Mouse (Mus musculus) forebrain, embryonic 13.5 days (tissue): ENCODE data around the gene Olfml1. TPM values are rescaled to one million over a fixed set of nuclear protein-coding genes. Genes with fewer than 3 reads are reported as not detected.

ENCODE experiments used
- ATAC-seq: fragments of 200-750 bp; cut with Nextera tagmentation; 2 replicates; pipeline ENCODE4 v1.8.0; 2017
- H3K27ac ChIP-seq: fragments of 300-500 bp; sonication (generic); 2 replicates; pipeline ENCODE4 v1.5.1; 2015; ENCODE audit warnings: inconsistent platforms, mild to moderate bottlenecking, moderate library complexity
- H3K27me3 ChIP-seq: fragments of 300-500 bp; sonication (generic); 2 replicates; pipeline ENCODE4 v1.6.1; 2015; ENCODE audit warnings: mild to moderate bottlenecking, inconsistent platforms
- H3K36me3 ChIP-seq: fragments of 300-500 bp; sonication (generic); 2 replicates; pipeline ENCODE4 v1.6.1; 2015; ENCODE audit warnings: mild to moderate bottlenecking, inconsistent platforms; ENCODE audit not compliant: poor library complexity, severe bottlenecking
- H3K4me1 ChIP-seq: fragments of 300-500 bp; sonication (generic); 2 replicates; pipeline ENCODE4 v1.6.1; 2015; ENCODE audit warnings: inconsistent platforms
- H3K4me2 ChIP-seq: fragments of 300-500 bp; sonication (generic); 2 replicates; pipeline ENCODE4 v1.6.1; 2015; ENCODE audit warnings: inconsistent platforms, mild to moderate bottlenecking, moderate library complexity
- H3K4me3 ChIP-seq: fragments of 300-500 bp; sonication (generic); 2 replicates; pipeline ENCODE4 v1.5.1; 2015; ENCODE audit warnings: mild to moderate bottlenecking, inconsistent platforms
- H3K9ac ChIP-seq: fragments of 300-500 bp; sonication (generic); 2 replicates; pipeline ENCODE4 v1.6.1; 2015; ENCODE audit warnings: mild to moderate bottlenecking, inconsistent platforms
- H3K9me3 ChIP-seq: fragments of 300-500 bp; sonication (generic); replicated peaks from 2 replicates; pipeline ENCODE4 v1.6.1; 2016; ENCODE audit warnings: inconsistent platforms
- WGBS: fragments of 180-500 bp; shearing (Covaris S2); methylation state at CpG from one replicate; pipeline ENCODE4 v1.1.7; 2015; 5-methylcytosine and 5-hydroxymethylcytosine counted together
- polyA plus RNA-seq: library from polyadenylated mRNA; unstranded; fragments of >200 nt; fragmentation: Nextera tagmentation; extraction: Ambion mirVana; gene quantifications from 2 replicates; pipeline ENCODE4 v1.2.1, GENCODE M21; 2015

The Olfml1 gene
- polyA plus RNA-seq, 1 experiment from 2014 or later: 1.9 TPM

DNA sequence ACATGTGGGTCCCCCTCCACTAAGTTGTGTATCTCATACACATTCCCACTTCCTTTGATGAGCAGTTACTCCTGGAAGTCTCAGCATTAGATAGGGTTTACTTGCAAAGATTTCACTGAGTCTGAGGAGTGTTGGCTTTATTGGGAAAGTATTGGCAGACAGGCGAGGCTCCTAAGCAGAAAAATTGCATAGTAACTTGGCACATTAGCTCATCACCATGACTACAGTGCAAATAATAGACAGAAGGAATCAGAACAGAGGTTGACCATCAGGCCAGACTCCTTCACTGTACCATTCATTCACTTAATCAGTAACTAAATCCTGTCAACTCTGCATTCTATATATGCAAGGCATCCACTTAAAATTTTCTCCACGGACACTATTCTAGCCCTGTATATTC, 6.6 kb upstream of the Olfml1 start:
- Histone ChIP-seq H3K9me3 (no peaks in the 10 kb centered on the region), H3K27ac (no peak overlapping the region), H3K4me1 (no peaks in the 10 kb centered on the region), H3K36me3 (no peaks in the 10 kb centered on the region), H3K27me3 (no peaks in the 10 kb centered on the region), H3K4me2 (no peak overlapping the region), H3K9ac (no peak overlapping the region), H3K4me3 (no peak overlapping the region)
- no peak for ATAC-seq
- WGBS: 77% methylated on average over 2 of the region's 2 CpGs

DNA sequence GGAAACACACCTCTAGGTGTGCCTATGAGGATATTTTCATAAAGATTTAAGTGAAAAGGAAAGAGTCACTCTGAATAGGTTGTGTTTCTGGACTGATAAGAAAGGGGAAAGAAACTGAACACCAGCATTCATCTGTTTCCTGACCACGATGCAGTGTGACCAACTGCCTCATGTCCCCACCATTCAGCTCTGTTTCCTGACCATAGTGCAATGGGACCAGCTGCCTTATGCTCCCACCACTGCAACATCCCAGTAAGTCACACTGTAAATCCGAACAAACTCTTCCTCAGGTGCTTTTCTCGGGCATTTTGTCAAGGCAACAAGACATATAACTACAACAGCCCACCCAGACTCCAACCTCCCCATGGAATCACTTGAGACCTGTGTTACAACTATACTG, 5.7 kb upstream of the Olfml1 start:
- ATAC-seq: no peak
- Histone ChIP-seq H3K9ac (no peak overlapping the region), H3K36me3 (no peaks in the 10 kb centered on the region), H3K4me2 (no peak overlapping the region), H3K4me3 (no peak overlapping the region), H3K4me1 (no peaks in the 10 kb centered on the region), H3K27me3 (no peaks in the 10 kb centered on the region), H3K9me3 (no peaks in the 10 kb centered on the region), H3K27ac (no peak overlapping the region)
- 94% methylated on average over 3 of the region's 3 CpGs for WGBS

DNA sequence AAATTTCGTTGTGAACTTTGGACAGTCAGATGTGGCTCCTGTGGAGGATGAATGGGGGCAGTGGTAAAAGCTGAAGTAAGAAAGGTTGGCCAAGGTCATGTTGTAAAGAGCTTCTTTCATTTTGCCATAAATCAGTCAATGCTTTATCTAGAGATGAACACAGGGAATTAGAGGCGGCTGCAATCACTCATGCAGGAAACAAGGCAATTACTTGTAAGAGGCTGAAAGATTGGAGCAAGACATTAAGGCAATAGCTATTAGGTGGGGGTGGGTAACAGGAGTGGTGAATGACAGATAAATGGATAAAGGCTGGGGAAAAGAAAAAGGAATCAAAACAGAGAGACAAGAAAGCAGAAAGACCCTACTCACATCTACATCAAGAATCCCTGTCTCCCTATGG, 3.5 kb upstream of the Olfml1 start:
- Histone ChIP-seq H3K27ac (no peak overlapping the region), H3K4me3 (no peak overlapping the region), H3K27me3 (no peaks in the 10 kb centered on the region), H3K9ac (no peak overlapping the region), H3K36me3 (no peaks in the 10 kb centered on the region), H3K9me3 (no peaks in the 10 kb centered on the region), H3K4me2 (no peak overlapping the region), H3K4me1 (no peaks in the 10 kb centered on the region)
- 29% methylated on average over 2 of the region's 2 CpGs for WGBS
- no peak for ATAC-seq

DNA sequence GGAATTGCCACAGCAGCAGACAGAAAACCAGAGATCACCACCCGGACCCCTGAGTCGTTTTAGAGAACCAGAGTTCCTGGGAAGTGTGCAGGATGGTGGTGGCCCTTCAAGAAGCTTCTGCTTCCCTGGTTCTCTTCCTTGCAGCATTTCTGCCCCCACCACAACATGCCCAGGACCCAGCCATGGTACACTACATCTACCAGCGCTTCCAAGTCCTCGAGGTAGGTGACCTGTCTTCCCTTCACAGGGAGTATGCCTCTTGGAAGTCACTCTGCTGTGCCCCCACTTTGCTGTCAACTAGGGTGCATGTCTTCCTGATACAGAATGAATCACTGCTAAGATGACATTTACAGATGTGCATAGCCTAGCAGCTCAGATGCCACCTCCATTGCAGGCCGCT, 428 bp downstream of the Olfml1 start:
- H3K27ac ChIP-seq: no peak overlapping the region
- WGBS: 81% methylated on average over 5 of the region's 5 CpGs
- no peak for ATAC-seq
- H3K4me3 ChIP-seq: no peak overlapping the region
- H3K9ac ChIP-seq: no peak overlapping the region
- H3K4me2 ChIP-seq: no peak overlapping the region
- 0 out of 2 replicates have a peak, but pooled peaks cover 2% of the 10 kb centered on the region for H3K9me3 ChIP-seq
- no peaks in the 10 kb centered on the region for H3K4me1 ChIP-seq
- no peaks in the 10 kb centered on the region for H3K27me3 ChIP-seq
- H3K36me3 ChIP-seq: no peaks in the 10 kb centered on the region

DNA sequence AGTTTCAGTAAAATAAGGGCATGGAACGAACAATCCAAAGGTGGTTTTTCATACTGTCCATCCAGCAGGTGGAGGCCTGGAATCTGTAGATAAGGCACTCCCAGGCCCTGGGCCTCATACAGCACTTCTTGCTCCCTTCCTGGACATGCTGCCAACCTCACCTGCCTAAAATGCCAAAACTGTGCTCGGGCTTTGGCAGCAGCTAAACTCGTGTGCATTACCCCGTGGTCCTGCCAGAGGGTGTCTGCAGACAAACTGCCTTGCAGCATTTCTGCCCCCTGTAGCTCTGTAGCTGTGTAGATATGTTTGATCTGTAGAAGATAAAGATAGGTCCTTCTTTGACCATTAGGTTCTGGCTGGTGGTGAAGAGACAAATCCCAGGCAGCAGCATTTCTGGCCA, 1.7 kb downstream of the Olfml1 start:
- Histone ChIP-seq H3K27ac (no peak overlapping the region), H3K9ac (no peak overlapping the region), H3K36me3 (no peaks in the 10 kb centered on the region), H3K9me3 (0 out of 2 replicates have a peak, but pooled peaks cover 2% of the 10 kb centered on the region), H3K27me3 (no peaks in the 10 kb centered on the region), H3K4me2 (no peak overlapping the region), H3K4me1 (no peaks in the 10 kb centered on the region), H3K4me3 (no peak overlapping the region)
- ATAC-seq: no peak
- WGBS: 75% methylated on average over 4 of the region's 4 CpGs

DNA sequence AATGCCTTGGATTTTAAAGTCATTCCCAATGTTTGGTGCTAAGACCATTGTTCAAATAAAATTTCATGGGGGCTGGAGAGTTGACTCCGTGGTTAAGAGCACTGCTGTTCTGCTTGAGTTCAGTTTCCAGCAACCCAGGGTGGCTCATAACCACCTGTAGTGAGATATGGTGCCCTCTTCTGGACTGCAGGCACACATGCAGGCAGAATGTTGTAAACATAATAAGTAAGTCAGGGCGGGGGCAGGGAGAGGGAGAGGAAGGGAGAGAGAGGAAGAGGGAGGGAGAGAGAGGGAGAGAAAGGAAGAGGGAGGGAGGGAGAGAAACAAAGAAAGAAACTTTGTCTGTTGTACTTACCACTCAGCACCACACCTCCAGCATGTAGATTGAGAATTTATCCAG, 6.6 kb downstream of the Olfml1 start:
- Histone ChIP-seq H3K4me2 (no peak overlapping the region), H3K9ac (no peak overlapping the region), H3K4me3 (no peak overlapping the region), H3K4me1 (no peaks in the 10 kb centered on the region), H3K36me3 (no peaks in the 10 kb centered on the region), H3K27ac (no peak overlapping the region), H3K27me3 (no peaks in the 10 kb centered on the region), H3K9me3 (0 out of 2 replicates have a peak, but pooled peaks cover 2% of the 10 kb centered on the region)
- 58% methylated on average over 2 of the region's 2 CpGs for WGBS
- ATAC-seq: no peak

DNA sequence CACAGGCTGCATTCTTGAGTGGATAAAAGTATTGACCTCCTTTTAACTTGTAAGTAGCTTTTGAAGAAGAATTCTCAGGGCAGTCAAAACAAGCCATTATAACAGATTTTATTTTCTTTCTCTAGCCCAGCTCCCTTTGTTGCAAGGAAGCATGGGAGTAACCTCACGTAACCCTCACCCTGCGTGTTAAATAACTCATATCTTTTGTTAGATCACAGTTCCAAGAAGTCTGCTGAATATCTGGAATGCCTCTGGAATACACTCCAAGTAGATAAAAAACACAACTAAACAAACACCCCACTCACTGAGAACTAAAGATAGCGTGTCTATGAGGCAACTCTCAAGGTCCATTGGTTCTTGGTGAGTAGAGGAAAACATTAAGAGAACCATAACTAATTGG, 7.0 kb downstream of the Olfml1 start:
- Histone ChIP-seq H3K4me1 (no peaks in the 10 kb centered on the region), H3K9ac (no peak overlapping the region), H3K27ac (no peak overlapping the region), H3K9me3 (0 out of 2 replicates have a peak, but pooled peaks cover 2% of the 10 kb centered on the region), H3K4me3 (no peak overlapping the region), H3K4me2 (no peak overlapping the region), H3K36me3 (no peaks in the 10 kb centered on the region), H3K27me3 (no peaks in the 10 kb centered on the region)
- no peak for ATAC-seq
- 69% methylated on average over 3 of the region's 3 CpGs for WGBS

DNA sequence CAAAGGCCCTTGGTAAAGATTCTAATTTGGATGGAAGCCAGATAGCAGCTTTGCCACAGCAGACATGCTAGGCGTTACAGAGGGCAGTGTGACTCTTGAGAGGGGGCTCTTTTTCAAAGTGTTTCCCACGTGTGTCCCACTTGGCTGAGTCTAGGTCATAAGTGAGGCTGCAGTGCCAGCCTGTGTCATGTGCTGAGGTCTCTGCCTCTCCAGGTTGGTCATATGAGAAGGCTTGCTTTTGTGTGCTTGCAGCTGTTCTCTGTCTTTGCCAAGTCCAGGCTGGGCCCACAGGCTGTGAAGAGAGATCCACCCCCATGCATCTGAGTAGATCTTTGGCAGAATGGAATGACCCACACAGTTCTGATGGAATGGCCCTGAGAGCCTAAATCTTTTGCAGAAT, 25.4 kb downstream of the Olfml1 start:
- H3K9me3 ChIP-seq: no peaks in the 10 kb centered on the region
- no peak overlapping the region for H3K4me3 ChIP-seq
- 0 out of 2 replicates have a peak, but pooled peaks have one; percentile 8 for ATAC-seq
- peaks cover 7% of the 10 kb centered on the region; the same call in 1 of the 2 replicates for H3K27me3 ChIP-seq
- no peak overlapping the region for H3K27ac ChIP-seq
- H3K36me3 ChIP-seq: no peaks in the 10 kb centered on the region
- peaks cover 15% of the 10 kb centered on the region for H3K4me1 ChIP-seq
- no peak overlapping the region for H3K9ac ChIP-seq
- 14% methylated on average over 2 of the region's 2 CpGs for WGBS
- H3K4me2 ChIP-seq: no peak overlapping the region

DNA sequence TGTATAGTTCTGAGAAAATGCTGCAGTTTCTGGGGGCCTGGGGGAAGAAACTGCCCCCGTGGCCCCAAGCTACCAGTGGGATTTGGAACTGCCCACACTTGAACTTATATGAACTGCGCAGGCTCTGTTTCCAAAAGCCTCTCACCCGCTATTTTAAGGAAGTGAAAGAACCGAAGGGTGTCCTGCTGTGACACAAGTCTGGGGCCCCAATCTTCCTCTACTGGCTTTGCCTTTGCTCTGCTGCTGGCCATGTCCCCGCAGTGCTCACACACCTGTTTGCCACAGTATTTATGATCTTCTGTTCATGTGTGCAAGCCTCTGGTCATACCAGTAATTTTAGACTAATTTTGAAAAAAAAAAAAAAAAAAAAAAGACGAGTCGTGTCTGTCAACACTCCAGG, 26.7 kb downstream of the Olfml1 start:
- no peak overlapping the region for H3K9ac ChIP-seq
- peak overlapping the region; percentile 94; the same call in 1 of the 2 replicates for H3K4me2 ChIP-seq

DNA sequence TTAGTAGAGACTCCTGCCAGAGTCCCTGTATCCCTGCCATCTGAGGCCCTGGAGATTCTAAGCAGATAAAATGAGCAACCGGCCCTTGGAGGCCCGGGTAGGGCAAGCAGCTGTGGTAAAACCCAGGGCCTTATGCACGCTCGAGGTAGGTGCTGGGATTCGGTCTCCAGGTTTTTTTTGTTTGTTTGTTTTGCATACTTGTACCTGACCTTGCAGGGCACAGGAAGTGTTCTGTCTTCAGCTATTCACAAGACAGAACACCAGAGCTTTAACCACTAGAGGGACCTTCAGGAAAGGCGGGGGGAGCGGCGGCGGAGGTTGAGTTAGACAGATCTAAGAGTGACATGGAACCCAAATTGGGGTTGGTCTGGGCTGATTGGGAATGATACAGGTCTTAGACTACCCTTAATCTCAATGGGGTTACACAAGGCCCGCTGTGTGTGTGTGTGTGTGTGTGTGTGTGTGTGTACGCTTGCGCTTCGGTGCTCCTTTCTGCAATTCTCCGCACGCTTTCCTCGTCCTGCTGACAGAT, 27.1 kb downstream of the Olfml1 start:
- Histone ChIP-seq H3K27ac (no peak overlapping the region), H3K4me2 (peak overlapping the region; percentile 94), H3K9me3 (no peaks in the 10 kb centered on the region), H3K27me3 (peaks cover 7% of the 10 kb centered on the region; the same call in 1 of the 2 replicates), H3K4me3 (peak overlapping the region; percentile 57), H3K36me3 (no peaks in the 10 kb centered on the region), H3K4me1 (peaks cover 15% of the 10 kb centered on the region), H3K9ac (peak overlapping the region; percentile 62)
- ATAC-seq: peak; percentile 78
- WGBS: under 1% methylated on average over 16 of the region's 16 CpGs

More for the DNA sequence above, 26.7 kb downstream of the Olfml1 start:
- peak overlapping the region; percentile 57; the same call in 1 of the 2 replicates for H3K4me3 ChIP-seq
- H3K27ac ChIP-seq: no peak overlapping the region
- H3K4me1 ChIP-seq: peaks cover 15% of the 10 kb centered on the region
- no peak for ATAC-seq
- no peaks in the 10 kb centered on the region for H3K36me3 ChIP-seq
- peaks cover 7% of the 10 kb centered on the region; the same call in 1 of the 2 replicates for H3K27me3 ChIP-seq
- whole genome bisulfite sequencing: 33% methylated on average over 7 of the region's 7 CpGs
- no peaks in the 10 kb centered on the region for H3K9me3 ChIP-seq

DNA sequence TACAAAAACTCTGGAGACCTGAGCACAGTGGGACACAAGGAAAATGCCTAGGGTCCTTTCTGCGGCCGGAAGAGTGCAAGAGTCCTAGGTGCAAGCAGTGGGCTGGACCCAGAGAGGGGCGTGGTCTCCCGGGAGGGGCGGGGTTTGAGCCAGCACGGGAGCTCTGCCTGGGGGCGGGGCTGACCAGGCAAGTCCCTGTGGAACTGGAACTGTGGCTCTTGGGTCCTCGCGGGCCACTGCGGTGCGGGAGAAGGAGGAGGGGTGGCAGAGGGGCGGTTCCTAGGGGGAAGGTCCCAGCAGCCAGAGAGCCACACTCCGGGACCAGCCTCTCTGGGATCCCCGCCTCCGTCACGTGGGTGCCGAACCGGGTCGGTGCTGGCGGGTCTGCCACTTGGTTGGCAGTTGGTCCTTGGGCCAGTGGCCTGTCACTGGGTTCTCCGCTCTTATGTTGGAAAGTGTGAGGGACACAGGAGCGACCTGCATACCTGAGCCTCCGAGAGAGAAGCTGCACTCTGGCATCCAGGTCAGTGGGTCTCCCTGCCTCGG, 27.7 kb downstream of the Olfml1 start, which contains the start of gene Ppfibp2:
Gene Ppfibp2 (plus strand): TSS at position 351 of the 546 bp plus-strand sequence.
- Histone ChIP-seq H3K4me1 (peaks cover 15% of the 10 kb centered on the region), H3K4me2 (peak within 1 kb of the TSS; percentile 94), H3K36me3 (no peaks in the 10 kb centered on the region), H3K9ac (peak within 1 kb of the TSS; percentile 62), H3K27ac (no peak within 1 kb of the TSS), H3K4me3 (peak within 1 kb of the TSS; percentile 57), H3K27me3 (peaks cover 7% of the 10 kb centered on the region; the same call in 1 of the 2 replicates), H3K9me3 (no peaks in the 10 kb centered on the region)
- peak; percentile 96 for ATAC-seq
- WGBS: under 1% methylated on average over 18 of the region's 24 CpGs

DNA sequence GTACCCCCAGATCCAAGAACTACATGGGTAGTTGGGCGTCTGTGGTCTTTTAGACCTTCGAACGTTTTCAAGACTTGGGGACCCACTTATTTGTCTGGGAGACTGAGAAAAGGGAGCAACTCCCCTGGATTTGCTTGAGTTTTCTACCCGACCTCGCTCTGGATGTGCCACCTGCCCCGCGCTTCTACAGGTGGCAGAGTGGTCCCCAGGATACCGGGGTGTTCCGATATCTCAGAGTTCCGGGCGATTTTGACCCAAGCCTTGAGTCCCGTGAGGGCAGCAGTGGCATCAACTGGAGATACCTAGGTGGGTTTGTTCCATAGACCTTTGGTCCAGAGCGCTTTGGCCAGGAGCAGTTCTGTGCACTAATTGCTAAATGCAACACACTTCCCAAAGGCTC, 28.2 kb downstream of the Olfml1 start:
- no peak; the same call in 1 of the 2 replicates for ATAC-seq
- Histone ChIP-seq H3K27me3 (peaks cover 7% of the 10 kb centered on the region; the same call in 1 of the 2 replicates), H3K4me2 (peak overlapping the region; percentile 94), H3K9me3 (no peaks in the 10 kb centered on the region), H3K27ac (no peak overlapping the region), H3K4me3 (peak overlapping the region; percentile 57), H3K4me1 (peaks cover 15% of the 10 kb centered on the region), H3K9ac (peak overlapping the region; percentile 62; the same call in 1 of the 2 replicates), H3K36me3 (no peaks in the 10 kb centered on the region)
- 15% methylated on average over 13 of the region's 13 CpGs for WGBS
